In the genomic region with DNA sequence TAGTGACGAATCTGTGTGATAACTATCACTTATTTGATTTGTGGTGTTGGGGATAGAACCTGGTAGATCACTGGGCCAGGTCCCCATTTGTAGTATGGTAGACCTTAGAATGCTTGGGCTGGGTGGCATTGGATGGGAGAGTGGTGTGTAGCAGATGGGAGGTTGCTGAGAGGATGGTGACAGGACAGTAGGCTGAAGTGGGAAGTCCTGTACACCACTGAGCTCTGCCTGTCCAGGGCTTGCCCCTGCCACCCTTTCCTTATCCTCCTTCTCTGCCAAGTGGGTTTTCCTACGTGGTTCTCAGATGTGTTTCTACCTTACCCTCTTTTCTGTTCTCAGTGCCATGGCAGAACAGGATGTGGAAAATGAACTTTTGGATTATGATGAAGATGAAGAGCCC, we compare ENCODE assay signal across 26 mouse cellular contexts.
"Had no signal": no experiment of that assay in that cellular context is flagged by ENCODE, and none has a peak within 500 bp of the region (broad histone marks: within the 10 kb centered on the region; RNA-seq: fewer than 3 reads in every experiment).

No protein-coding gene starts in this region.

- H3K27ac ChIP-seq: heart, adult 2 months; heart, embryonic 13.5 days; heart, embryonic 15.5 days; hindbrain, embryonic 14.5 days; intestine, embryonic 15.5 days; kidney, embryonic 15.5 days; kidney, postnatal 0 days; left cerebral cortex, adult 2 months; liver, embryonic 13.5 days had no signal

- H3K9ac ChIP-seq: heart, embryonic 13.5 days; heart, embryonic 15.5 days; hindbrain, embryonic 14.5 days; intestine, embryonic 15.5 days; kidney, embryonic 15.5 days; liver, embryonic 13.5 days had no signal

- H3K27me3 ChIP-seq: heart, embryonic 13.5 days; heart, embryonic 15.5 days; intestine, embryonic 15.5 days; kidney, embryonic 15.5 days; liver, embryonic 13.5 days had no signal

- H3K4me3 ChIP-seq: heart, adult 2 months; heart, embryonic 13.5 days; heart, embryonic 15.5 days; intestine, embryonic 15.5 days; kidney, embryonic 15.5 days; left cerebral cortex, adult 2 months; liver, embryonic 13.5 days had no signal

- ATAC-seq: hindbrain, embryonic 16.5 days; inflammation-experienced regulatory T-cells, adult 6 months; intestine, embryonic 15.5 days; intestine, postnatal 0 days had no signal

- DNase-seq: gastrocnemius, postnatal 10 days; gastrocnemius, postnatal 25 days; heart, adult 11 months; heart, adult 2 months; heart, postnatal 14 days; heart, postnatal 36 days; kidney, adult 2 months; kidney, adult 9 months; kidney, postnatal 14 days; kidney, postnatal 36 days; layer of hippocampus, adult 9-11 months; layer of hippocampus, postnatal 36 days; liver; liver, embryonic 13.5 days had no signal

- H3K4me2 ChIP-seq: heart, embryonic 11.5 days; heart, embryonic 13.5 days; heart, embryonic 15.5 days; hindbrain, embryonic 14.5 days; intestine, embryonic 15.5 days; kidney, embryonic 15.5 days; liver, embryonic 11.5 days; liver, embryonic 13.5 days had no signal

- H3K9me3 ChIP-seq: heart, embryonic 13.5 days; heart, embryonic 15.5 days; intestine, embryonic 15.5 days; kidney, embryonic 15.5 days; liver, embryonic 13.5 days had no signal
